Mouse (Mus musculus) midbrain, embryonic 15.5 days (tissue): ENCODE data around the gene Dync1li2. TPM values are rescaled to one million over a fixed set of nuclear protein-coding genes. Genes with fewer than 3 reads are reported as not detected.
A peak's percentile ranks its signal among the peaks of the same experiment; 100 is the strongest.

Experiments used
- ATAC-seq: fragments of 200-750 bp; cut with Nextera tagmentation; replicated peaks from 2 replicates; pipeline ENCODE4 v1.8.0; 2017; ENCODE audit warnings: moderate TSS enrichment
- H3K27ac ChIP-seq: fragments of 300-500 bp; sonication (generic); 2 replicates; pipeline ENCODE4 v1.5.1; 2015; ENCODE audit warnings: mild to moderate bottlenecking, inconsistent platforms
- H3K27me3 ChIP-seq: fragments of 300-500 bp; sonication (generic); replicated peaks from 2 replicates; pipeline ENCODE4 v1.6.1; 2015; ENCODE audit warnings: inconsistent platforms
- H3K36me3 ChIP-seq: fragments of 300-500 bp; sonication (generic); replicated peaks from 2 replicates; pipeline ENCODE4 v1.6.1; 2015; ENCODE audit warnings: inconsistent platforms
- H3K4me1 ChIP-seq: fragments of 300-500 bp; sonication (generic); 2 replicates; pipeline ENCODE4 v1.6.1; 2015; ENCODE audit warnings: inconsistent platforms
- H3K4me2 ChIP-seq: fragments of 300-500 bp; sonication (generic); 2 replicates; pipeline ENCODE4 v1.6.1; 2015; ENCODE audit warnings: inconsistent platforms, mild to moderate bottlenecking, moderate library complexity
- H3K4me3 ChIP-seq: fragments of 300-500 bp; sonication (generic); 2 replicates; pipeline ENCODE4 v1.5.1; 2015; ENCODE audit warnings: mild to moderate bottlenecking, inconsistent platforms
- H3K9ac ChIP-seq: fragments of 300-500 bp; sonication (generic); 2 replicates; pipeline ENCODE4 v1.6.1; 2015; ENCODE audit warnings: mild to moderate bottlenecking, inconsistent platforms
- H3K9me3 ChIP-seq: fragments of 300-500 bp; sonication (generic); 2 replicates; pipeline ENCODE4 v1.6.1; 2016; ENCODE audit warnings: inconsistent platforms
- WGBS: fragments of 180-500 bp; shearing (Covaris S2); methylation state at CpG from one replicate; pipeline ENCODE4 v1.1.7; 2015; ENCODE audit warnings: mixed read lengths; 5-methylcytosine and 5-hydroxymethylcytosine counted together
- polyA plus RNA-seq: library from polyadenylated mRNA; unstranded; fragments of >200 nt; fragmentation: Nextera tagmentation; extraction: Ambion mirVana; gene quantifications from 2 replicates; pipeline ENCODE4 v1.2.1, GENCODE M21; 2015

Dync1li2 gene
- polyA plus RNA-seq, 1 experiment from 2014 or later, result 123 TPM

DNA sequence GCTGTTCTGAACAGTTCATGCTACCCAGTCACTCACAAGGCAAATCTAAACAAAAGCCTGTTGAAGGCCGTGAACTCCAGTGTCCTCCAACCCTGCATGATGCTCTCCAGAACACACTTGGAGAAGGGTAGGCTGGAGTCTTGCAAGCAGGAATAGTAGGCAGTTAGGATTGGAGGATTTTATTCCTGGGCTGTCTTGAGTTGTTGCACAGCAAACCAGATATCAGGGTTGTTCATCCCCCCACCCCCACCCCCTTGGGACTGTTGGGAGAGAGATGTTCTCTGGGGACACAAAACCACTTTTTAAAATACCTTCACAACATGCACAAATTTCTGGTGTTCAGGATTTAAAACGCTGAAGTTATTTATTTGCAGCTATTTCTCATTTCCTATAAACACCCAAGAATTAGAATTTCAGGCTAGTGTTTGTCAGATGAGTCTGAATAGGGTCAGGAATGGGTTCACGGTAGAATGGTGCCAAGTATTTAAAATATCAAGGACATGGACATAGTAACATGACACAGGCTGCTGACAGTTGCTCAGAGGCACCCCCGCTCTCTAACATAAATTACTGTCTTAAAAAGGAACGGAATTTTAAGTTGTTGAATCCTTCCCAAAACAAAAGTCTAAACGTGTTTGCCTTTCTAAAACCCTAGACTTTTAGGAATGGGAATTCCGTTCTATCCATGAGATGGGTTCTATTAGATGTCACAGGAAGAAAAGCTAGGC is 29.9 kb downstream of the Dync1li2 start:
- WGBS, result 80% methylated on average over 7 of the region's 7 CpGs
- H3K9me3 ChIP-seq, result no peaks in the 10 kb centered on the region
- no peak for ATAC-seq
- H3K4me2 ChIP-seq, result no peak overlapping the region
- no peak overlapping the region for H3K27ac ChIP-seq
- no peaks in the 10 kb centered on the region for H3K27me3 ChIP-seq
- H3K4me1 ChIP-seq, result no peaks in the 10 kb centered on the region
- no peak overlapping the region for H3K9ac ChIP-seq
- H3K36me3 ChIP-seq, result peaks cover 10% of the 10 kb centered on the region
- no peak overlapping the region for H3K4me3 ChIP-seq

DNA sequence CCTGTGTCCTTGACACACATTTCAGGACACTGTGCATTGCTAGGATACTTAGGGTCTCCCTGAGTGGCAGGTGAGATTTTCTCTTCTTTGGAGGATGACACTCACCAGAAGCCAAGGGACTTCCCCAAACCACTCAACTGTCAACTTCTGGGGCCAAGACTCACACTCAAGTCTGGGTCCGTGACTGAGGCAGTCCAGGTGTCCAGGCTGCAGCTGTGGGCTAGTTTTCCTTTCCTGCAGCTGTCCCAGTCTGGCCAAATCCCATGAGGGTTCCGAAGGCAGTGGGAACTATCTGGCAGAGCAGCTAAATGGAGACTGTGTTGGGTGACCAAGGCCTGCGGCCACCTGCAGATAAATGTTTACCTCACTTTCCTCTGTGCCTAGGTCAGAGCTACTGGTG is 30.9 kb downstream of the Dync1li2 start:
- 85% methylated on average over 3 of the region's 3 CpGs for WGBS
- H3K4me3 ChIP-seq, result no peak overlapping the region
- H3K4me2 ChIP-seq, result no peak overlapping the region
- peaks cover under 1% of the 10 kb centered on the region; the same call in 1 of the 2 replicates for H3K36me3 ChIP-seq
- H3K27ac ChIP-seq, result no peak overlapping the region
- ATAC-seq, result no peak
- H3K27me3 ChIP-seq, result no peaks in the 10 kb centered on the region
- no peaks in the 10 kb centered on the region for H3K4me1 ChIP-seq
- no peaks in the 10 kb centered on the region for H3K9me3 ChIP-seq
- no peak overlapping the region for H3K9ac ChIP-seq

DNA sequence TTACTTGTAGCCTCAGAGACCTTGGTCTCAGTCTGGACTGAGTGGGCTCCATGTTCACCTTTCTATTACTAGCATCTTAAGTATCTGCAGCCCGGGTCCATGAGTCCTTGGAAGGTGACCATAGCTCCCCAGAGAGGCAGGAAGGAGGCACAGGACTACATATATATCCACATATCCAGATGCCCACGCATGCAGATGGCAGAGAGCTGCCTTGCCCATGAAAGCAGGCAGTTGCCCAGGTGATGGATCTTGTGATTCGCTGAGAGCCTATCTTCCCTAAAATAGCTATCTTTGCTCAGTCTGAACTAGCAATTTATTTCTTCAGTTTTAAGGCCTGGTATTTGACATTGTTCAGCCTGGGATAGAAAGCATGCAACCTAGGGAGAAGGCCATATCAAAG is 31.4 kb downstream of the Dync1li2 start:
- 92% methylated on average over 3 of the region's 3 CpGs for WGBS
- Histone ChIP-seq H3K9ac (no peak overlapping the region), H3K27ac (no peak overlapping the region), H3K9me3 (no peaks in the 10 kb centered on the region), H3K4me3 (no peak overlapping the region), H3K36me3 (no peaks in the 10 kb centered on the region), H3K27me3 (no peaks in the 10 kb centered on the region), H3K4me1 (no peaks in the 10 kb centered on the region), H3K4me2 (no peak overlapping the region)
- ATAC-seq, result no peak

DNA sequence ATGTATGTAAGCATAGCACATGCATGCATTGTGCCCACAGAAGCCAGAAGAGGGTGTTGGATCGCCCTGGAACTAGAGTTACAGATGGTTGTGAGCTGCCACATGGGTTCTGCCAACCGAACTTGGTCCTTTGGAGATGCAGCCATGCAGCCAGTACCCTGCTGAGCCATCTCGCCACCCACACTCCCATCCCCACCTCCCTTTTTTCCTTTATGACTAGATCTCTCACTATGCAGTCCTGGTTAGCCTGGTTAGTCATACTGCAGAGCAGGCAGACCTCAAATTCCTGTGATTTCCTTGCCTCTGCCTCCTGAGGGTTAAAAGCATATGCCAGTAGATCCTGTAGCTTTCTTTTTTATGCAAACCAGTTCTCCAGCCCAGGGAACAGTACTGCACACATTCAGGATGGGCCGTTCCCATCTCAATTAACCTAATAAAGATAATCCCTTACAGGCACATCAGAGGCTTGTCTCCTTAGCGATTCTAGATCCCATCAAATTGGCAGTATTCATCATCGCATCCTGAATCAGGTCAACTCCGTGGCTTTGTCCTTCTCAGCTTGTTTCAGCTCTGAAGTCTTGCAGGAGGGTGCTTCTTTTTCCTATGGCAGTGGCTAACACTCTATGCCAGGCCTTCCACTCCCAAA is 32.1 kb downstream of the Dync1li2 start:
- H3K27me3 ChIP-seq, result no peaks in the 10 kb centered on the region
- no peak for ATAC-seq
- no peak overlapping the region for H3K4me3 ChIP-seq
- H3K9me3 ChIP-seq, result no peaks in the 10 kb centered on the region
- 35% methylated on average over 7 of the region's 7 CpGs for WGBS
- no peaks in the 10 kb centered on the region for H3K4me1 ChIP-seq
- no peaks in the 10 kb centered on the region for H3K36me3 ChIP-seq
- H3K9ac ChIP-seq, result no peak overlapping the region
- H3K4me2 ChIP-seq, result no peak overlapping the region
- H3K27ac ChIP-seq, result 0 out of 2 replicates have a peak overlapping the region, but pooled peaks have one; percentile 34

DNA sequence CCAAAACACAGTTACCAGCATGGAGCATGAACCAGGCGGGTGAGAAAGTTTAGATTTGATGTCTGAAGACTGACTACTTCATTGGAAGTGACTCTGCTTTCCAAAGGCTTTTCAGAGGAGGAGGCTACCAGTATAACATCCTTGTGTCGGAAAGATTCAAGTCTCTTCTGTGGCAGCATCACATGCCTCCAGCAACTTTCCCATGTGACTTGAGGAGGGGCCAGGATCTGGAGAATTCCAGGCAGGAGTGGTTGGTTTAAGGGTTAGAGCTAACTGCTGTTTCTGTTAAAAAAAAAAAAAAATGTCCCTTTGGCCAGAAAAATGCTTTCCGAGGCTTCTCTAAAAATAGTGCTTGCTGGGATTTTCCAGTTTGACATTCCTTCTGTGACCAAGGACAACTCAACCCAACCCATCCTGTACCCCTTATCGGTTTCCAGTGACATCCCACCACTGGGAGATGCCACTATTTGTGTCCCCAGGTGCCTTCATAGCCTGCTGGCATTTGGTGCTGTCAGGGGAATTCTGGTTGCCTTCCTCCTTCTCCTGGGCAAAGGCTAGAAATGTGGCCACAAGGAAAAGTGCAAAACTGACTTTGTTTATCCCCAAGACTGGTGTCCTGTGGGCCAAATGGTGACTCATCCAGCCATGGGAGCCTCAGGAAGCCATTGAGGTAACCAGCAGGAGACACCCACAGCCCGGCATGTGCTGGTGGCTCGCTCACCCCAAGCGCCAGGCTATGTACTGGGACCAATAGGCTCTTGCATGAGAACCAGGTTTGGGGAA is 34.3 kb downstream of the Dync1li2 start:
- Histone ChIP-seq H3K27ac (no peak overlapping the region), H3K36me3 (no peaks in the 10 kb centered on the region), H3K27me3 (no peaks in the 10 kb centered on the region), H3K4me3 (no peak overlapping the region), H3K4me1 (no peaks in the 10 kb centered on the region), H3K4me2 (no peak overlapping the region), H3K9me3 (no peaks in the 10 kb centered on the region), H3K9ac (no peak overlapping the region)
- no peak for ATAC-seq
- 93% methylated on average over 7 of the region's 7 CpGs for WGBS

DNA sequence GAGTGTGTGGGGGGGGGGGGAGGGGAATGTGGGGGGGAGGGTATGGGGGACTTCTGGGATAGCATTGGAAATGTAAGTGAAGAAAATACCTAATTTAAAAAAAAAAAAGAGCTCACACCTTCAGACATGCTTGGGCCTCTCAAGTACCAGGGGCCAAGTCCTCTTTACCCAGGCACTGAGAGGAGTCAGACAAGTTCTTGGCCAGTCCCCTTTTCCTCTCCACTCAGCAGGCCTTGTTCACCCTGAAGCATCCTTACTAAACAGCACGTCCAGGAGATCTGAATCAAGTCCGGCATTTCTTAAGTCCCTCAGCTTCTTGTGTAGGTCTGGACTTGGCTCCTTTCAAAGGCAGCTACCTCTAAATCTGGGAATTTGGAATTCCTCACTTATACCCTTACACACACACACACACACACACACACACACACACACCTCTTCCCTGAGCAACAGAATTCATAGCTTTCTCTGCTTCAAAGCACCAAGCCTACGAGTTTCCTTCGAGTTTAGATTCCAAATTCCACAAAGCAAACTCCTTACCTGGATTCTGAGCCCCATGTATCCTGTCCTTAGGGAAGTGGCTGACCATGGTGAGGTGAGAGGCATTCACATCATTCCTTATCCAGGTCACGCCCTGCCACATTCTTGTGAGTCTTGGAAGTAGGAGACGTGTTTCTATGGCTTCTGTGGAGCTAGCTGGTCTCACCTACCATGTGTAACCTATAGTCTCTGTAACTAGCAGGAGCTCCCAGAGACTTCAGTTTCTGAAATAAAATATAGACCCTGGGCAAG is 36.3 kb downstream of the Dync1li2 start:
- no peak for ATAC-seq
- Histone ChIP-seq H3K4me1 (no peaks in the 10 kb centered on the region), H3K36me3 (no peaks in the 10 kb centered on the region), H3K9ac (no peak overlapping the region), H3K4me3 (no peak overlapping the region), H3K27me3 (no peaks in the 10 kb centered on the region), H3K9me3 (no peaks in the 10 kb centered on the region), H3K4me2 (no peak overlapping the region), H3K27ac (no peak overlapping the region)
- 86% methylated on average over 6 of the region's 6 CpGs for whole genome bisulfite sequencing

DNA sequence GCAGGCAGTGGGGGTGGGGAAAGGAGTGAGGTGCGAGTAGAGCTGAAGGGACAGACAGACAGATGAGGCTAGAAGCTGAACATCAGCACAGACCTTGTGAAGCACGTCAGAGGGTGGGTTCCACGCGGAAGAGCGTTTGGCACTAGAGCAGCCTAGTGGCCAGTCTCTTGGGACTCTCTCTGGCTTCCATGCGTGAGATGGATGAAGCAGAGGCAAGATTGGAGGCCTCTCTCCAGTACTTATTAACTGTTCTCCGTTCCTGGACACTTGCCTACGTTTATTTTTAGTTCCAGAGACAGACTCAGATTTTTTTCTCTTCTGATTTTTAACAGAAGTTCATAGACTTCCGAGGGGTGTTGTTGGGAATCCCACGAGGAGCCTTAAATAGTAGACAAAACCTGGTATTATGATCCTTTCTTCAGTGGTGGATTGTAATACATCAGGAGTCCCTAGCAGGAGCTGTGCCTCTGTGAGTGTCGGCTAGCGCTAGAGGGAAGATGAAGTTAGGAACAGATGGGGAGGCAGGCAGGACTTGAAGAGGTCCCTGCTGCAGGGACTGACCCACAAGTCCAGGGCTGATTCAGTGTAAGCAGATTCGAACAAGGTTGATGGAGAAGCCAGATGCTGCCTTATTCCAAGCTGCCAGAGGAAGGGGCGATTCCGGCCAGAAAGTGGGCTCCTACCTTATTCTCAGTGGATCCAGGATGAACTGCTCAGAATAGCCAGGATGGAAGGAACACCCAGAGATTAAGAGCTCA is 37.2 kb downstream of the Dync1li2 start:
- 77% methylated on average over 15 of the region's 15 CpGs for WGBS
- H3K27ac ChIP-seq, result no peak overlapping the region
- H3K4me1 ChIP-seq, result no peaks in the 10 kb centered on the region
- no peaks in the 10 kb centered on the region for H3K27me3 ChIP-seq
- H3K4me2 ChIP-seq, result no peak overlapping the region
- no peak overlapping the region for H3K9ac ChIP-seq
- no peak overlapping the region for H3K4me3 ChIP-seq
- ATAC-seq, result no peak
- no peaks in the 10 kb centered on the region for H3K9me3 ChIP-seq
- no peaks in the 10 kb centered on the region for H3K36me3 ChIP-seq

DNA sequence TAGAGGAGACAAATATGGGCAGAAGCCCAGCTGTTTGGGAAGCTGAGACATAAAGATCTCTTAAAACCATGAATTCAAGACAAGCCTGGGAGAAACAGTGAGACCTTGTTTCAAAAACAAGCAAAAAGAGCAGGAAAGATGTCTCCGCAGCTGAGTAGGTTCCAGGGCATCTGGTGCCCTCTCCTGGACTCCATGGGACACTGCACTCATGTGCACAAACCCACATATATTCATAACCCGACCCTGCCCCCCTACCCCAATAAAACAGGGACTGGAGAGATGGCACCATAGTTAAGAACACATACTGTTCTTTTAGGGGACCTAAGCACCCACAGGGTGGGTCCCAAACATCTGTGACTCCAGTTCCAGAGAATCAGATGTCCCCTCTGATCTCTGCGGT is 39.3 kb downstream of the Dync1li2 start:
- H3K27ac ChIP-seq, result no peak overlapping the region
- H3K9ac ChIP-seq, result no peak overlapping the region
- no peaks in the 10 kb centered on the region for H3K9me3 ChIP-seq
- H3K27me3 ChIP-seq, result no peaks in the 10 kb centered on the region
- H3K4me2 ChIP-seq, result no peak overlapping the region
- H3K4me3 ChIP-seq, result no peak overlapping the region
- WGBS, result 75% methylated on average over 3 of the region's 3 CpGs
- no peaks in the 10 kb centered on the region for H3K36me3 ChIP-seq
- H3K4me1 ChIP-seq, result no peaks in the 10 kb centered on the region
- no peak for ATAC-seq

DNA sequence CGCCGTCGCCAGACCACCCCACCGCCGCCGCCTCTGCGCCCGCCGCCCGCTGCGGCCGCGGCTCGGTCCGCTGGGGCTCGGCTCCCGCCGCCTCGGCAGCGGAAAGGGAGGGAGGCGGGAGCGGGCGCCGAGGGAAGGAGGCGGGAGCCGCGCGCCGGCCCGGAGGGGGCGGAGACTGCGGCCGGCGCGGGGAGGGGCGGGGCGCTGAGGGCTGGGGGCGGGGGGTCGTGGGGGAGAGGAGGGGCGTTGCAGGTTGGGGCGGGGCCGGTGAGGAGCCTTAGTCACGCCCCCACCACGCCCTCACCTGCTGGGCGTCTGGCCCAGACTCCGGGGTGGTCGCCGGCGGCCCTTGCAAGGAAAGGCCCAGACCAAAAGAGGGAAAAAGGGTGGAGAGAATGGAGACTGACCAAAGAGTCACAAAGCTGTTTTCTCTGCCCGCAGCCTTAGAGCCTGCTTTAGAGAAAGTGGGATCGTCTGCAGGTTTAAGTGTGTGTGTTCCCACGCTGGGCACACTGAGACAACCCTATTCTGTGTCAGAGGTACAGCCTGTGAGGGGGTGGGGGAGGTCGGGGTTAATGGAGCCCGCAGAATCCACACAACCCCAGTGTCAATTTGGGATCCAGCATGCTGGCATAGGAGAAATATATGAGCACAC is 47.0 kb downstream of the Dync1li2 start, which contains the start of gene Cmtm4:
Gene Cmtm4 (minus strand): TSS at position 105 of the 655 bp plus-strand sequence.
- Histone ChIP-seq H3K27ac (peak within 1 kb of the TSS; percentile 82), H3K9ac (peak within 1 kb of the TSS; percentile 87), H3K4me2 (peak within 1 kb of the TSS; percentile 76), H3K9me3 (no peaks in the 10 kb centered on the region), H3K27me3 (no peaks in the 10 kb centered on the region), H3K4me1 (peaks cover 20% of the 10 kb centered on the region), H3K4me3 (peak within 1 kb of the TSS; percentile 72), H3K36me3 (no peaks in the 10 kb centered on the region)
- 3% methylated on average over 32 of the region's 54 CpGs for WGBS
- peak; percentile 81 for ATAC-seq

DNA sequence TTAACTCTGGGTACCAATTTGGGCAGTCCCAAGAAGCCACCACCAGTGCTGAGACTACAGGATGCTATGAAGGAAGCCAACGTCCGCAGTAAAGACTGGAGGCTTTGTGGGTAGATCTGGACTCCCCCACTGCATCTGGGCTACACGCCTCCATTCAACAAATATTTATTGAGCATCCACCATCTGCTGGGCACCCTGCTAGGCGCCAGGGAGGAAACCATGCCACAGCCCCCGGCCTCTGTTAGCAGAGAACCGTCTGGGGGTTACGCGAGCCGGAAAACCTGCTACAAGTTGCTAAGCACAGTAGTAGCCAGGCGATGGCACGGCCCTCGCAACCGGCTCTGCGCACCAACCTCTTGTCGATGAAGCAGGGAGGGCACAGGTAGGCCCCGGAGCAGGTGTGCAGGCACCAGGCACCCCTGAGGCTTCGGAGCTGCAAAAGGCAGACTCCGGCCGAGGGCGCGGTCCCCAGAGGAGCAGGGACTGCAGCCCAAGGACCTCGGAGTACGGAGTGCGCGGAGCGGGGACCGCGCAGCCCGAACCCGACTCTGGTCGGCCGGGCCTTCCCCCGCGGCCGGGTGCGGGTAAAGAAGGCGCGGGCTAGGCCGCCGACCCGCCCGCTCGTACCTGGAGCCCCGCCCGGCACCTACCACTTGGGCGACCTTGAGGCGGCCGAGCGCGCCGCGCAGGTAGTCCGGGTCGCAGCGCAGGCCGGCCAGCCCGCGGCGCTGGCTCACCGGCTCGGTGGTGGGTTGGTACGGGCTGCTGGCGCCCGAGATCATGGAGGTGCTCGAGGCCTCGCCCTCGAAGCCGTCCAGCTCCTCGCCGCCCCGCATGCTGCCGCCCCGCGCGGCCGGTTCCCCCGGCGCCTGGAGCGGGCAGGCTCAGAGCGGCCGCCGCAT is 47.8 kb downstream of the Dync1li2 start:
- WGBS, result under 1% methylated on average over 70 of the region's 82 CpGs
- H3K36me3 ChIP-seq, result no peaks in the 10 kb centered on the region

More for the DNA sequence above, 47.8 kb downstream of the Dync1li2 start:
- peaks cover 20% of the 10 kb centered on the region for H3K4me1 ChIP-seq
- peak overlapping the region; percentile 82 for H3K27ac ChIP-seq
- peak overlapping the region; percentile 87 for H3K9ac ChIP-seq
- no peaks in the 10 kb centered on the region for H3K9me3 ChIP-seq
- H3K4me3 ChIP-seq, result peak overlapping the region; percentile 72
- no peaks in the 10 kb centered on the region for H3K27me3 ChIP-seq
- H3K4me2 ChIP-seq, result peak overlapping the region; percentile 76
- peak; percentile 81 for ATAC-seq
